Mouse (Mus musculus): ENCODE data around the gene Apobec3.
"Not testable (repeated sequence)": the region's sequence is repeated elsewhere in the genome, so short reads cannot be mapped to it uniquely, and the experiment has no call there.

Gene Apobec3

GRCm38 (mm10) chr15:79927637-79928122, 36.2 kb downstream of the Apobec3 start:
- DNase-seq (ENCODE audit: low spot score in 2 of 2): peak; percentile 79 to 82

GRCm38 (mm10) chr15:79928316-79928715, 36.9 kb downstream of the Apobec3 start:
- DNase-seq (ENCODE audit: low spot score in 2 of 2): no peak

- no peak for DNase-seq (ENCODE audit: low spot score in 2 of 2)
Observed at GRCm38 (mm10) chr15:79928736-79929135, 37.3 kb downstream of the Apobec3 start.

- DNase-seq (ENCODE audit: low spot score in 2 of 2): no peak
Observed at GRCm38 (mm10) chr15:79929734-79930133, 38.3 kb downstream of the Apobec3 start.

GRCm38 (mm10) chr15:79931496-79932141, 40.2 kb downstream of the Apobec3 start:
- DNase-seq (ENCODE audit: low spot score in 2 of 2): no peak

GRCm38 (mm10) chr15:79932323-79932987, 41.0 kb downstream of the Apobec3 start:
- peak; percentile 73 to 79 for DNase-seq (ENCODE audit: low spot score in 2 of 2)

- no peak for DNase-seq (ENCODE audit: low spot score in 2 of 2)
Observed at GRCm38 (mm10) chr15:79933052-79933669, 41.7 kb downstream of the Apobec3 start.

- DNase-seq (ENCODE audit: low spot score in 2 of 2): no peak
Observed at GRCm38 (mm10) chr15:79933670-79934514, 42.4 kb downstream of the Apobec3 start.

GRCm38 (mm10) chr15:79934776-79935175, 43.3 kb downstream of the Apobec3 start:
- DNase-seq (ENCODE audit: low spot score in 2 of 2): no peak

- DNase-seq (ENCODE audit: low spot score in 2 of 2): no peak
Observed at GRCm38 (mm10) chr15:79935654-79936373, 44.4 kb downstream of the Apobec3 start.

- DNase-seq (ENCODE audit: low spot score in 2 of 2): no peak
Observed at GRCm38 (mm10) chr15:79936374-79936751, 44.9 kb downstream of the Apobec3 start.

GRCm38 (mm10) chr15:79939020-79939419, 47.6 kb downstream of the Apobec3 start:
- DNase-seq (ENCODE audit: low spot score in 2 of 2): no peak

GRCm38 (mm10) chr15:79939501-79939900, 48.0 kb downstream of the Apobec3 start:
- DNase-seq (ENCODE audit: low spot score in 2 of 2): not testable (repeated sequence)

- no peak for DNase-seq (ENCODE audit: low spot score in 2 of 2)
Observed at GRCm38 (mm10) chr15:79939913-79940312, 48.5 kb downstream of the Apobec3 start.

GRCm38 (mm10) chr15:79940932-79941331, 49.5 kb downstream of the Apobec3 start:
- DNase-seq (ENCODE audit: low spot score in 2 of 2): no peak

GRCm38 (mm10) chr15:79942541-79942940, 51.1 kb downstream of the Apobec3 start:
- no peak for DNase-seq (ENCODE audit: low spot score in 2 of 2)

- DNase-seq (ENCODE audit: low spot score in 2 of 2): no peak
Observed at GRCm38 (mm10) chr15:79943584-79943983, 52.1 kb downstream of the Apobec3 start.

- no peak for DNase-seq (ENCODE audit: low spot score in 2 of 2)
Observed at GRCm38 (mm10) chr15:79944948-79945347, 53.5 kb downstream of the Apobec3 start.

- DNase-seq (ENCODE audit: low spot score in 2 of 2): peak; percentile 82 to 89
Observed at GRCm38 (mm10) chr15:79946022-79946421, 54.6 kb downstream of the Apobec3 start.

- no peak for DNase-seq (ENCODE audit: low spot score in 2 of 2)
Observed at GRCm38 (mm10) chr15:79946790-79947189, 55.3 kb downstream of the Apobec3 start.

GRCm38 (mm10) chr15:79947681-79948080, 56.2 kb downstream of the Apobec3 start:
- DNase-seq (ENCODE audit: low spot score in 2 of 2): no peak
